Mouse (Mus musculus) heart, adult 11 months (tissue): ENCODE measurements around the gene Gpr153.

Source experiments
- DNase-seq: peaks from one replicate; pipeline ENCODE4 v3.0.0; 2022

Gene Gpr153

GRCm38 (mm10) chr4:152290385-152290784 is 16.4 kb downstream of the Gpr153 start:
- no peak for DNase-seq

GRCm38 (mm10) chr4:152290991-152291390 is 17.0 kb downstream of the Gpr153 start:
- no peak for DNase-seq

GRCm38 (mm10) chr4:152291562-152291961 is 17.5 kb downstream of the Gpr153 start, which contains the start of gene Hes3:
Hes3 (minus strand) TSS chr4:152291662.
- DNase-seq: no peak

- no peak for DNase-seq
Measured at GRCm38 (mm10) chr4:152292102-152292765, 18.2 kb downstream of the Gpr153 start.

- peak; percentile 92 for DNase-seq
Measured at GRCm38 (mm10) chr4:152294188-152294929, 20.3 kb downstream of the Gpr153 start.

GRCm38 (mm10) chr4:152295916-152296315 is 21.9 kb downstream of the Gpr153 start:
- DNase-seq: no peak

- DNase-seq: no peak
Measured at GRCm38 (mm10) chr4:152296371-152296770, 22.3 kb downstream of the Gpr153 start.

GRCm38 (mm10) chr4:152296874-152297861 is 23.1 kb downstream of the Gpr153 start, which contains the start of gene Icmt:
Icmt (plus strand) TSS chr4:152297227.
- peak; percentile 100 for DNase-seq

- DNase-seq: peak; percentile 91
Measured at GRCm38 (mm10) chr4:152298836-152299235, 24.8 kb downstream of the Gpr153 start.

GRCm38 (mm10) chr4:152300375-152300774 is 26.3 kb downstream of the Gpr153 start:
- DNase-seq: no peak

- DNase-seq: no peak
Measured at GRCm38 (mm10) chr4:152302012-152302411, 28.0 kb downstream of the Gpr153 start.

- no peak for DNase-seq
Measured at GRCm38 (mm10) chr4:152303172-152303571, 29.1 kb downstream of the Gpr153 start.

- DNase-seq: no peak
Measured at GRCm38 (mm10) chr4:152304685-152305084, 30.7 kb downstream of the Gpr153 start.

- DNase-seq: no peak
Measured at GRCm38 (mm10) chr4:152305991-152306390, 32.0 kb downstream of the Gpr153 start.

- no peak for DNase-seq
Measured at GRCm38 (mm10) chr4:152307542-152307941, 33.5 kb downstream of the Gpr153 start.

- DNase-seq: no peak
Measured at GRCm38 (mm10) chr4:152312186-152312585, 38.2 kb downstream of the Gpr153 start.

- no peak for DNase-seq
Measured at GRCm38 (mm10) chr4:152313211-152313632, 39.2 kb downstream of the Gpr153 start.

GRCm38 (mm10) chr4:152313934-152314333 is 39.9 kb downstream of the Gpr153 start:
- DNase-seq: no peak

- DNase-seq: no peak
Measured at GRCm38 (mm10) chr4:152315498-152316213, 41.6 kb downstream of the Gpr153 start.

GRCm38 (mm10) chr4:152317631-152318033 is 43.6 kb downstream of the Gpr153 start:
- DNase-seq: peak; percentile 96

- DNase-seq: peak; percentile 98
Measured at GRCm38 (mm10) chr4:152318517-152319234, 44.6 kb downstream of the Gpr153 start, which contains the start of gene Rnf207. Rnf207 (minus strand) TSS chr4:152318993.
